In genomic region chr3:121448606-121449005, GRCm38 (mm10) we compare ENCODE assay signal across 9 mouse cellular contexts. TPM values are rescaled to one million over a fixed set of nuclear protein-coding genes. Genes with fewer than 3 reads are reported as not detected.
DNase-seq lines count a peak whose midpoint lies in the region; ATAC-seq and TF ChIP-seq lines count a peak whose summit lies in the region.
"Had no signal": no experiment of that assay in that cellular context is flagged by ENCODE, and none has a peak within 500 bp of the region (broad histone marks: within the 10 kb centered on the region; RNA-seq: fewer than 3 reads in every experiment).

No protein-coding gene starts in this region.

- WGBS in lung, postnatal 0 days: 83% methylated on average over 8 of the region's 8 CpGs

- no peak for ATAC-seq in lung, postnatal 0 days

- intact Hi-C loops in heart, postnatal 36 days (cut with DNase I): no loop called here

- no peaks in the 10 kb centered on the region; the same call in 1 of the 2 replicates for H3K36me3 ChIP-seq in lung, postnatal 0 days (ENCODE audit: insufficient read depth, low read length)

- H3K9ac ChIP-seq in lung, postnatal 0 days (replicated peaks; ENCODE audit: low read depth): no peak overlapping the region

- H3K4me3 ChIP-seq in lung, postnatal 0 days (ENCODE audit: low read depth, low read length): no peak overlapping the region

- no peak for TF ChIP-seq EP300 in lung, postnatal 0 days (IDR thresholded peaks at IDR 0.05)

- H3K9me3 ChIP-seq in lung, postnatal 0 days (ENCODE audit: low read length): no peaks in the 10 kb centered on the region

- H3K4me2 ChIP-seq in lung, postnatal 0 days (replicated peaks; ENCODE audit: low read depth, low read length): peak overlapping the region; percentile 40

- 0 out of 2 replicates have a peak overlapping the region, but pooled peaks have one; percentile 26 for H3K27ac ChIP-seq in lung, postnatal 0 days (ENCODE audit: low read length)

- peak; percentile 84 for DNase-seq in heart, adult 11 months
- no peak for DNase-seq in heart, postnatal 36 days
- DNase-seq in lung, postnatal 0 days (ENCODE audit: low spot score): no peak
- no peak for DNase-seq in lung, postnatal 10 days
- peak; percentile 89 for DNase-seq in gonadal fat pad, adult 2 months (ENCODE audit: low read depth)
- peak; percentile 61 for DNase-seq in retina, embryonic 14.5 days (ENCODE audit: low spot score)
- no peak for DNase-seq in cerebellum, postnatal 14 days
- no peak for DNase-seq in embryo, embryonic 10 days (ENCODE audit: low spot score)
- DNase-seq: gastrocnemius, postnatal 25 days had no signal

- no peaks in the 10 kb centered on the region for H3K27me3 ChIP-seq in lung, postnatal 0 days (replicated peaks; ENCODE audit: insufficient read depth, low read length)

- no peak for TF ChIP-seq CTCF in lung, postnatal 0 days (IDR thresholded peaks at IDR 0.05)

- no peaks in the 10 kb centered on the region; the same call in 1 of the 2 replicates for H3K4me1 ChIP-seq in lung, postnatal 0 days (ENCODE audit: insufficient read depth, low read depth, low read length)

RNA-seq across cellular contexts. Expression of gene Cnn3, which starts 22.3 kb away (rescaled TPM):
- total RNA-seq in heart, postnatal 36 days (2021): 10 to 100 TPM; 42.1 to 43.8 TPM
- polyA plus RNA-seq in lung, postnatal 0 days (2015; fragmentation: Nextera tagmentation; extraction: Ambion mirVana): 342 and 379 TPM in 2 replicates
- polyA plus RNA-seq in gonadal fat pad, adult 2 months (2012; rRNA removed): 101 and 104 TPM in 2 replicates

Comparison
In these comparisons a context has a peak if more than half of its experiments do, and no peak if none do; other contexts are left out.
1. DNase-seq: peak in heart, adult 11 months (single experiment), gonadal fat pad, adult 2 months (single experiment) and retina, embryonic 14.5 days (single experiment); none in heart, postnatal 36 days (0 of 2), lung, postnatal 0 days (single experiment), lung, postnatal 10 days (single experiment), cerebellum, postnatal 14 days (0 of 2) and embryo, embryonic 10 days (single experiment).